Mouse (Mus musculus) stomach, postnatal 0 days (tissue): Measurements from ENCODE around the gene Mfn1.

ENCODE experiments used
- CTCF ChIP-seq: IDR thresholded peaks from 2 replicates; pipeline ENCODE4 v1.5.1; 2016; ENCODE audit warnings: antibody characterized with exemption, low read depth, mild to moderate bottlenecking, moderate library complexity
- EP300 ChIP-seq: optimal IDR thresholded peaks from 2 replicates; pipeline ENCODE3; 2016; ENCODE audit warnings: antibody characterized with exemption

DNA sequence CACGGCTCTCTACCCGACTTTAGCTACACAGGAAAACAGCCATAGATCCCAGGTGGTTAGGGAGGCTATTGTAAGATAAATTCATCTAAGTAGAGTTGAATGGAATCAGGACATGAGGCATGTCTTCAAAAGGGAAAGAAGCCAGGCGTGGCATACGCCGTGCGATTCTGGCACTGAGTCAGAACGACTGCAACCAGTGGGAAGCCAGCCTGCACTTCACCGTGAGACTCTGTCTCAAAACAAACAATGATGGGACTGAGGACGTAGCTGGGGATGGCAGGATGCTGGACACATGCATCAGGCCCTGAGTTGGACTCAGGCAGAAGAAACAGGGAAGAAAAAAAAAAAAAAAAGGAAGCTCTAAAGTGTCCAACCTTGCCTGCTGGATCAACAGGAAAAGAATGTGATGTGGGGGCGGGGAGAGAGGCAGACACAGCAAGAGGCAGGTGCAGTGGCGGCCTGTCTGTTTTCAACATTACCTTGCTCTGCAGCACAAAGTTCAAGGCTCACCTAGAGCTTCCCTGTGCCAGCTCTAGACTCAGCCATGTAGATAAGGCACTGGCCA lies 82.4 kb downstream of the Mfn1 start:
- no peak for TF ChIP-seq CTCF
- no peak for TF ChIP-seq EP300
